Comparison of ENCODE assay signal across 18 mouse cellular contexts in the genomic region with DNA sequence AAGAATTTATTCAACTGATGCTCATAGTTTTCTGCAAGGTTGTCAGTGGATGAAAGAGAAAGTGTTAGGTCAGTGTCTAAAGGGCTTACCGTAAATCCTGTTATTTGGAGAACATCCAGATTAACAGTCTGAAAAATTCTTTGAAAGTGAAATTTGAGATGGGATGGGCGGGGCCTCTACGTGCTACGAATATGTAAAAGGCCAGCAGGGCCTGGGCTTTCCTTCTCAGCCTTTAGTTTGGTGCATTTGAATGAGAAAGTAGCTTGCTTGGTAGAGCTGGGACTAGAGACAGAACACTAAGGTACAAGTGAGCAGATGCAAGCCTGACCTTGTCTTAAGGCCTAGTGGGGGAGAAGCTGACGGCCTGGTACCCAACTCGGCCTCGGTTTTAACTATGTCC. TPM values are rescaled to one million over a fixed set of nuclear protein-coding genes. Genes with fewer than 3 reads are reported as not detected.
DNase-seq lines count a peak whose midpoint lies in the region; TF ChIP-seq lines count a peak whose summit lies in the region.
"Had no signal": no experiment of that assay in that cellular context is flagged by ENCODE, and none has a peak within 500 bp of the region (broad histone marks: within the 10 kb centered on the region; RNA-seq: fewer than 3 reads in every experiment).

No protein-coding gene starts in this region.

- H3K27ac ChIP-seq in kidney, adult 2 months (ENCODE audit: insufficient read depth, low read depth, low read length): no peak overlapping the region
- H3K27ac ChIP-seq: forebrain, embryonic 15.5 days; gastrocnemius, adult 2 months; heart, embryonic 15.5 days; hindbrain, embryonic 10.5 days; liver, embryonic 12.5 days; midbrain, embryonic 15.5 days had no signal

- no peak for TF ChIP-seq POLR2A in kidney, adult 2 months (IDR thresholded peaks at IDR 0.05; ENCODE audit: low read depth, low read length)

- H3K4me1 ChIP-seq in kidney, adult 2 months (ENCODE audit: control insufficient read depth, insufficient read depth, low read length): no peaks in the 10 kb centered on the region
- H3K4me1 ChIP-seq: heart, embryonic 15.5 days; liver, embryonic 12.5 days; midbrain, embryonic 15.5 days had no signal

- peak; percentile 27 for DNase-seq in kidney, postnatal 10 days
- DNase-seq in kidney, adult 2 months: no peak
- DNase-seq in 416B (ENCODE audit: low read depth) (peak; percentile 58), ES-CJ7 (ENCODE audit: low read depth, low spot score) (peak; percentile 92)
- DNase-seq in adrenal gland, postnatal 10 days: peak; percentile 64
- no peak for DNase-seq in layer of hippocampus, postnatal 10 days (ENCODE audit: low spot score in 2 of 2)
- DNase-seq in thymus, postnatal 10 days (ENCODE audit: low spot score in 2 of 2): no peak
- DNase-seq: cerebellum, adult 2 months; gastrocnemius, adult 2 months; heart, adult 11 months; kidney, postnatal 14 days; left cerebral cortex, postnatal 4 days; lung, postnatal 36 days had no signal

- H3K4me3 ChIP-seq in kidney, adult 2 months (ENCODE audit: insufficient read depth, low read depth, low read length): no peak overlapping the region
- H3K4me3 ChIP-seq: forebrain, embryonic 15.5 days; gastrocnemius, adult 2 months; heart, embryonic 15.5 days; hindbrain, embryonic 10.5 days; liver, embryonic 12.5 days; midbrain, embryonic 15.5 days had no signal

- TF ChIP-seq CTCF in kidney, adult 2 months (conservative IDR thresholded peaks at IDR 0.05; ENCODE audit: insufficient read depth, insufficient read length, low read depth, low read length): no peak

- no peaks in the 10 kb centered on the region for H3K27me3 ChIP-seq in kidney, adult 2 months (replicated peaks; ENCODE audit: control insufficient read depth, insufficient read depth, low read length)
- H3K27me3 ChIP-seq: forebrain, embryonic 15.5 days; heart, embryonic 15.5 days; liver, embryonic 12.5 days; midbrain, embryonic 15.5 days had no signal

- H3K36me3 ChIP-seq in kidney, adult 2 months (ENCODE audit: control insufficient read depth, insufficient read depth, low read length): no peaks in the 10 kb centered on the region
- H3K36me3 ChIP-seq: forebrain, embryonic 15.5 days; heart, embryonic 15.5 days; hindbrain, embryonic 10.5 days; liver, embryonic 12.5 days; midbrain, embryonic 15.5 days had no signal

- 48% methylated on average over 7 of the region's 7 CpGs for WGBS in kidney, adult 2 months

RNA-seq across cellular contexts. Expression of gene Skap2, which starts 18.8 kb away (rescaled TPM):
- polyA plus RNA-seq in kidney, adult 2 months (2012; rRNA removed): 12.4 and 22.2 TPM in 2 replicates
- total RNA-seq in adrenal gland, postnatal 10 days (2021): 10 to 100 TPM; 40.5 to 46.5 TPM
- total RNA-seq in layer of hippocampus, postnatal 10 days (2021): 10 to 100 TPM in 1 of 2 experiments, 1 to 10 TPM in 1; 9.8 to 10.7 TPM

Comparison
In these comparisons a context has a peak if more than half of its experiments do, and no peak if none do; other contexts are left out.
1. DNase-seq: peak in kidney, postnatal 10 days (single experiment), 416B (single experiment), ES-CJ7 (single experiment) and adrenal gland, postnatal 10 days (single experiment); none in kidney, adult 2 months (single experiment), layer of hippocampus, postnatal 10 days (0 of 2) and thymus, postnatal 10 days (0 of 2).